Mouse (Mus musculus): ENCODE measurements around the gene Zfp57. TPM values are rescaled to one million over a fixed set of nuclear protein-coding genes. Genes with fewer than 3 reads are reported as not detected.

Gene Zfp57
- polyA plus RNA-seq, 1 experiment = 25.2 TPM

- peak; percentile 36 for TF ChIP-seq CTCF (IDR thresholded peaks at IDR 0.05; ENCODE audit: extremely low read depth, insufficient read depth, low read length)
- TF ChIP-seq POLR2A (IDR thresholded peaks at IDR 0.05; ENCODE audit: extremely low read depth, insufficient read depth, low read length) = no peak; the same call in 1 of the 2 replicates
- peak overlapping the region; percentile 84 for H3K4me3 ChIP-seq (ENCODE audit: insufficient read depth, low read length)
- peak overlapping the region; percentile 89 for H3K27ac ChIP-seq (ENCODE audit: insufficient read depth, low read length)
- peaks cover 6% of the 10 kb centered on the region; the same call in 1 of the 2 replicates for H3K4me1 ChIP-seq (ENCODE audit: control insufficient read depth, insufficient read depth, low read length)
These were observed 48.8 kb downstream of the Zfp57 start for GRCm38 (mm10) chr17:37049570-37050310.

GRCm38 (mm10) chr17:37050399-37050798 lies 49.4 kb downstream of the Zfp57 start:
- TF ChIP-seq POLR2A (IDR thresholded peaks at IDR 0.05; ENCODE audit: extremely low read depth, insufficient read depth, low read length) = peak; percentile 99
- no peak for TF ChIP-seq CTCF (IDR thresholded peaks at IDR 0.05; ENCODE audit: extremely low read depth, insufficient read depth, low read length)
- peak overlapping the region; percentile 84 for H3K4me3 ChIP-seq (ENCODE audit: insufficient read depth, low read length)
- peaks cover 6% of the 10 kb centered on the region; the same call in 1 of the 2 replicates for H3K4me1 ChIP-seq (ENCODE audit: control insufficient read depth, insufficient read depth, low read length)
- peak overlapping the region; percentile 89 for H3K27ac ChIP-seq (ENCODE audit: insufficient read depth, low read length)

GRCm38 (mm10) chr17:37050876-37051275 lies 49.9 kb downstream of the Zfp57 start:
- Histone ChIP-seq H3K4me3 (ENCODE audit: insufficient read depth, low read length) (peak overlapping the region; percentile 84), H3K27ac (ENCODE audit: insufficient read depth, low read length) (peak overlapping the region; percentile 75), H3K4me1 (ENCODE audit: control insufficient read depth, insufficient read depth, low read length) (peaks cover 10% of the 10 kb centered on the region; the same call in 1 of the 2 replicates)
- TF ChIP-seq POLR2A (IDR thresholded peaks at IDR 0.05; ENCODE audit: extremely low read depth, insufficient read depth, low read length) (no peak), CTCF (IDR thresholded peaks at IDR 0.05; ENCODE audit: extremely low read depth, insufficient read depth, low read length) (no peak)

- no peak for TF ChIP-seq POLR2A (IDR thresholded peaks at IDR 0.05; ENCODE audit: extremely low read depth, insufficient read depth, low read length)
- H3K4me3 ChIP-seq (ENCODE audit: insufficient read depth, low read length) = peak overlapping the region; percentile 84
- H3K4me1 ChIP-seq (ENCODE audit: control insufficient read depth, insufficient read depth, low read length) = peaks cover 10% of the 10 kb centered on the region; the same call in 1 of the 2 replicates
- no peak overlapping the region for H3K27ac ChIP-seq (ENCODE audit: insufficient read depth, low read length)
These were observed 50.8 kb downstream of the Zfp57 start for GRCm38 (mm10) chr17:37051745-37052144.

- peaks cover 14% of the 10 kb centered on the region for H3K4me1 ChIP-seq (ENCODE audit: control insufficient read depth, insufficient read depth, low read length)
- no peak for TF ChIP-seq CTCF (IDR thresholded peaks at IDR 0.05; ENCODE audit: extremely low read depth, insufficient read depth, low read length)
- no peak for TF ChIP-seq POLR2A (IDR thresholded peaks at IDR 0.05; ENCODE audit: extremely low read depth, insufficient read depth, low read length)
- no peak overlapping the region for H3K27ac ChIP-seq (ENCODE audit: insufficient read depth, low read length)
- no peak overlapping the region for H3K4me3 ChIP-seq (ENCODE audit: insufficient read depth, low read length)
These were observed 56.0 kb downstream of the Zfp57 start for GRCm38 (mm10) chr17:37056957-37057356.

Other genes starting within 250 kb of the Zfp57 start
- gene H2-M10.5, start 228.3 kb upstream of the Zfp57 start, polyA plus RNA-seq (2012; rRNA removed) = not detected in 2 replicates
- not detected in 2 replicates for gene H2-M10.6, start 189.0 kb upstream of the Zfp57 start, polyA plus RNA-seq (2012; rRNA removed)
- 18.6 and 19.2 TPM in 2 replicates for gene Trim26, start 164.0 kb upstream of the Zfp57 start, polyA plus RNA-seq (2012; rRNA removed)
- not detected in 2 replicates for gene Trim15, start 134.0 kb upstream of the Zfp57 start, polyA plus RNA-seq (2012; rRNA removed)
- gene Trim10, start 131.6 kb upstream of the Zfp57 start, polyA plus RNA-seq (2012; rRNA removed) = not detected in 2 replicates
- 0.19 and 0.29 TPM in 2 replicates for gene Trim40, start 111.0 kb upstream of the Zfp57 start, polyA plus RNA-seq (2012; rRNA removed)
- not detected in 2 replicates for gene Trim31, start 103.0 kb upstream of the Zfp57 start, polyA plus RNA-seq (2012; rRNA removed)
- gene Rnf39, start 58.2 kb upstream of the Zfp57 start, polyA plus RNA-seq (2012; rRNA removed) = 13.6 and 13.8 TPM in 2 replicates
- 184 and 193 TPM in 2 replicates for gene Ppp1r11, start 49.4 kb upstream of the Zfp57 start, polyA plus RNA-seq (2012; rRNA removed)
- gene Znrd1, start 42.6 kb upstream of the Zfp57 start, polyA plus RNA-seq (2012; rRNA removed) = 36.9 and 37.2 TPM in 2 replicates
- 5.4 and 7.1 TPM in 2 replicates for gene Znrd1as, start 42.6 kb upstream of the Zfp57 start, polyA plus RNA-seq (2012; rRNA removed)
- 0.85 and 1.0 TPM in 2 replicates for gene 2410137M14Rik, start 19.9 kb upstream of the Zfp57 start, polyA plus RNA-seq (2012; rRNA removed)
- 3.5 and 4.1 TPM in 2 replicates for gene H2-M5, start 11.6 kb upstream of the Zfp57 start, polyA plus RNA-seq (2012; rRNA removed)
- gene Mog, start 22.2 kb downstream of the Zfp57 start, polyA plus RNA-seq (2012; rRNA removed) = 99.6 and 128 TPM in 2 replicates
- 481 and 483 TPM in 2 replicates for gene Gabbr1, start 44.8 kb downstream of the Zfp57 start, polyA plus RNA-seq (2012; rRNA removed)
- gene Olfr90, start 87.3 kb downstream of the Zfp57 start, polyA plus RNA-seq (2012; rRNA removed) = not detected in 2 replicates
- not detected in 2 replicates for gene Olfr91, start 97.1 kb downstream of the Zfp57 start, polyA plus RNA-seq (2012; rRNA removed)
- not detected in 2 replicates for gene Olfr92, start 118.9 kb downstream of the Zfp57 start, polyA plus RNA-seq (2012; rRNA removed)
- gene Olfr93, start 160.3 kb downstream of the Zfp57 start, polyA plus RNA-seq (2012; rRNA removed) = not detected in 2 replicates
- not detected in 2 replicates for gene Ubd, start 192.7 kb downstream of the Zfp57 start, polyA plus RNA-seq (2012; rRNA removed)
- not detected in 2 replicates for gene Olfr94, start 199.8 kb downstream of the Zfp57 start, polyA plus RNA-seq (2012; rRNA removed)
- 0.02 TPM in 1 of 2 replicates, not detected in the other for gene Olfr95, start 212.0 kb downstream of the Zfp57 start, polyA plus RNA-seq (2012; rRNA removed)
- gene Olfr96, start 219.0 kb downstream of the Zfp57 start, polyA plus RNA-seq (2012; rRNA removed) = not detected in 2 replicates
- gene Olfr97, start 236.2 kb downstream of the Zfp57 start, polyA plus RNA-seq (2012; rRNA removed) = not detected in 2 replicates

Measured in cortical plate, adult 2 months (tissue).